Mouse (Mus musculus) cerebellum, adult 2 months (tissue): Measurements from ENCODE around the gene Trim2. TPM values are rescaled to one million over a fixed set of nuclear protein-coding genes. Genes with fewer than 3 reads are reported as not detected.
A peak's percentile ranks its signal among the peaks of the same experiment; 100 is the strongest.

Experiments
- DNase-seq, 2 experiments: peaks; one replicate each; pipeline ENCODE4 v3.0.0; 2021
- H3K27ac ChIP-seq: fragments of 200-500 bp; 2 replicates; pipeline ENCODE4 v1.5.1; 2012; ENCODE audit warnings: low read length, control low read depth, inconsistent platforms; ENCODE audit not compliant: insufficient read depth
- H3K27me3 ChIP-seq: fragments of 200-500 bp; 2 replicates; pipeline ENCODE4 v1.6.1; 2012; ENCODE audit warnings: inconsistent platforms, mild to moderate bottlenecking, low read length, moderate library complexity; ENCODE audit not compliant: control insufficient read depth, insufficient read depth
- H3K4me1 ChIP-seq: fragments of 200-500 bp; 2 replicates; pipeline ENCODE4 v1.6.1; 2011; ENCODE audit warnings: low read length; ENCODE audit not compliant: control insufficient read depth, insufficient read depth
- H3K4me3 ChIP-seq: fragments of 200-500 bp; replicated peaks from 2 replicates; pipeline ENCODE3; 2011; ENCODE audit warnings: mild to moderate bottlenecking, low read depth, low read length, control low read depth; ENCODE audit not compliant: insufficient read depth
- CTCF ChIP-seq: fragments of 200-500 bp; IDR thresholded peaks from 2 replicates; pipeline ENCODE4 v1.5.1; 2011; ENCODE audit warnings: low read depth, mild to moderate bottlenecking, control low read depth, low read length, moderate library complexity, borderline replicate concordance; ENCODE audit not compliant: insufficient read depth
- POLR2A ChIP-seq: fragments of 200-500 bp; IDR thresholded peaks from 2 replicates; pipeline ENCODE4 v1.6.1; 2011; ENCODE audit warnings: low read length, control low read depth, borderline replicate concordance; ENCODE audit not compliant: insufficient read depth
- WGBS: fragments of 180-500 bp; shearing (Covaris S2); methylation state at CpG from one replicate; pipeline ENCODE4 v1.1.7; 2018; 5-methylcytosine and 5-hydroxymethylcytosine counted together
- polyA plus RNA-seq: library from polyadenylated mRNA; depleted of rRNA; stranded (reverse); fragments of >200 nt; gene quantifications from 2 replicates; pipeline ENCODE4 v1.2.3, GENCODE M21; 2012

The Trim2 gene
- polyA plus RNA-seq, 1 experiment = 120 TPM

DNA sequence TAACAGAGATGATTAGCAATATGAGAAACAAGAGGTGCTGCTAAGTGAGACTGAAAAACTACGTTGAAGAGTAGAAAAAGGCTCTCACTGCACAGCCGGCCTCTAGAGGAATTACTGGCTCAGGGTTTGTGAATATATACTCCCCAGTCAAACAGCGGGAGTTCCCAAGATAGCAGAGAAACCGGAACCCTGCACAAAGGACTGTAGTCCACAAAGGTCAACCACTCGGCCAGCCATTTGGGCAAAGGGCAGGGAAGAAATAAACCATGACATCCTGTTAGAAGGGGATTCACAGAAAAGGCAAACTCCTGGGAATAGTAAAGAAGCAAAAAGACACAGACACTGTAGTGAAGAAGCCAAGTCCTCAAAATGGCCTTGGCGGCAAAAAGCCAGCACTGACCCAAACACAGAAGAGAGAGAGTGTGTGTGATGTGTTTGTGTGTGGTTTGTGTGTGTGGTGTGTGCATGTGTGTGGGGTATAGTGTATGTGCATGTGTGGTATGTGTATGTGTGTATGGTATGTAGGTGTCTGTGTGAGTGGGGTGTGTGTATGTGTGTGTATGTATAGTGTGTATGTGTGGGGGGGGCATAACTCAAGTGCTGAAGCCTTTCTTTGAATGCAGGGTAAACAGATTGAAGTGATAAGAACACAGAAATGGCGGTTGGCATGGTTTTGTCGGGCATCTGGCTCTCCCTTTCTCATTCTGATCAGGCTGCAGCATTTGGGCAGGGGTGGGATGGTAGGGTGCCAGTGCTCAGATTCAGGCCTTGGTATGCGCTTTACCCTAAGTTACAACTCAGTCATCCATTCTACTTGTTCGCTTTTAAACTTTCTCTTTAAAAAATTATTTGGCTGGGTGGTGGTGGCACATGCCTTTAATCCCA, 71.0 kb downstream of the Trim2 start:
- Histone ChIP-seq H3K27ac (no peak overlapping the region), H3K4me1 (peaks cover 6% of the 10 kb centered on the region), H3K4me3 (no peak overlapping the region), H3K27me3 (no peaks in the 10 kb centered on the region)
- no peak for DNase-seq
- TF ChIP-seq CTCF (no peak), POLR2A (no peak)
- WGBS = 63% methylated on average over 10 of the region's 10 CpGs

DNA sequence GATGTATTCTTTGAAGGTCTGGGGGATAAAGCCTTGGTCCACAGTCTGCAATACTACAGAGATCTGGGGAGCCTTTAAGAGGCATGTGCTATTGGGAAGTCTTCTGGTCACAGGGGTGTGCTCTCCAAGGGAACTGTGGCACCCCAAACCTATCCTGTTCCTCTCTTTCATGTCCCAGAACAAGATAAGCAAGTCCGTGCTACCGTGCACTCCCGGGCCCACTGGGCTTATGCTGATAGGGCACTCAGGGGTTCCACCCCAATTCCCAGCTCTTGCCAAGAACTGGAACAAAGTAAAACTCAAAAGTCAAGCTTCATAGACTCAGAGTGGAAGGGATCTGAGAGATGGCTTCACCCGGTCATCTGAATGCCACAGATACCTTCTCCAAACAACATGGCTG, 72.1 kb downstream of the Trim2 start:
- DNase-seq = no peak
- Histone ChIP-seq H3K27ac (no peak overlapping the region), H3K4me1 (peaks cover 7% of the 10 kb centered on the region), H3K4me3 (no peak overlapping the region), H3K27me3 (no peaks in the 10 kb centered on the region)
- 92% methylated on average over 4 of the region's 4 CpGs for WGBS
- TF ChIP-seq CTCF (no peak), POLR2A (no peak)

DNA sequence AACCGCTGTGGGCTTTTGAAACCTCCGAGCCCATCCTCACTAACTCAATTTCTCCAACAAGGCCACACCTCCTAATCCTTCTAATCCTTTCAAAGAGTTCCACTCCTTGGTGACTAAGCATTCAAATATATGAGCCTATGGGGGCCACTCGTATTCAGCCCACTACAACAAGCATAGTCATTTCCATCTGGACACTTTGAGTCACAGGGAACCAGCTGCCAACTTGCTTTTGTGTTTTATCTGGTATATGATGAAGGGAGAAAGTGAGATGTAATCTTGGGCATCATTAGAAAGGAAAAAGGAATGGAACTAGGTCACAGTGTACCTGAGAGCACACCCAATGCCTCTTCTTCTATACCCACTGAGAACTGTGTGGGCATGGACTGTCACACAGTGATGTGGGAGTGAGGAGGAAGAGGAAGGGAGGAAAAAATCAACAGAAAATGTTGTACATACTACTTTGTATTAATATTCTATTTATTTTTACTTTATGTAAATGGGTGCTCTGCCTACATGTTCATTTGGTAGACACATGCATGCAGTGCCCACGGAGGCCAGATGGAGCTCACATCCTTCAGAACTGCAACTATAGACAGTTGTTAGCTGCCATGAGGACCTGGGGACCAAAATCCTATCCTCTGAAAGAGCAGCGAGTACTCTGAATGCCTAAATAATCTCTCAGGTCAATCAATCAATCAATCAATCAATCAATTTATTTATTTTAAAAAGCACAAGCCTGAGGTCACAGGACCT, 72.8 kb downstream of the Trim2 start:
- Histone ChIP-seq H3K27me3 (no peaks in the 10 kb centered on the region), H3K27ac (no peak overlapping the region), H3K4me1 (peaks cover 7% of the 10 kb centered on the region), H3K4me3 (no peak overlapping the region)
- TF ChIP-seq CTCF (no peak), POLR2A (no peak)
- WGBS = 92% methylated on average over 5 of the region's 5 CpGs
- DNase-seq = no peak

DNA sequence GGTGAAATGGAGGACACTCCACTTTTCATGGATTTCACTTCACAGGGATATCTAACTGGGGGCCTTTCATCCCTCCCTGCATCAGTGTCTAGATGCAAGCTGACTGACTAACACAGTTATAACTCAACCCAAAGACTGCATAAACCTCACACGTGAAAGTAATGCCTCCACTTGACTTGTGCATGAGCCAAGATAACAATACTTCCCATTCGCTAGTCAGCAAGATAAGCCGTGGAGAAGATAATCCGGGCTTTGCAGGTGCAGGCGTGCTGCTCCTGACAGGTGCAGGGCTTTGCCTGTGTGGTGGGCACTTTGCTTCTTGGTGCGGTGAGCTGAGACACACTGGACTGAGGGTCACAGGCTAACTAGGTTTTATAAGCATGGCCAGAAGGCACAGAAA, 74.4 kb downstream of the Trim2 start:
- TF ChIP-seq CTCF = no peak
- TF ChIP-seq POLR2A = no peak
- WGBS = 78% methylated on average over 6 of the region's 6 CpGs
- no peak for DNase-seq
- no peaks in the 10 kb centered on the region for H3K27me3 ChIP-seq
- no peak overlapping the region for H3K4me3 ChIP-seq
- peaks cover 9% of the 10 kb centered on the region for H3K4me1 ChIP-seq
- no peak overlapping the region for H3K27ac ChIP-seq

DNA sequence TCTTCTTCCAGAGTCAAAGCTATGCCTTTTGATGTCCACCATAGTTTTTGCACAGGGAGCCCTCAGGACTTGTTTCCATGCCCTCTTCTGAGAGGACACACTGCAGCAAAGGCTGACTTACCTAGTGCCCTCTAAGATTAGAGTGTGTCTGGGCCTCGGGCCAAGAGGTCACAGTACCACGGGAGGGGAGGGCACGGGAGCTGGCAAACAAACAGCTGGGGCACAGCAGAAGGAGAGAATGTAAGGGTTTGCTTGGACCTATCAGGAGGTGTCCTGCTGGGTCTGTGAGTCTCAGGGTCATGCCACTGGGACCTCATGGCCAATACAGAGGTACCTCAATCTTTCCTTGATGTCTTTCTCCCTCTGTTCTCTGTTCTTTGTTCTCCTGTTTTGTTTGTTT, 75.7 kb downstream of the Trim2 start:
- Histone ChIP-seq H3K4me3 (no peak overlapping the region), H3K27ac (no peak overlapping the region), H3K27me3 (no peaks in the 10 kb centered on the region), H3K4me1 (peaks cover 9% of the 10 kb centered on the region)
- no peak for DNase-seq
- TF ChIP-seq POLR2A (no peak), CTCF (no peak)
- WGBS = 19% methylated on average over 3 of the region's 3 CpGs

DNA sequence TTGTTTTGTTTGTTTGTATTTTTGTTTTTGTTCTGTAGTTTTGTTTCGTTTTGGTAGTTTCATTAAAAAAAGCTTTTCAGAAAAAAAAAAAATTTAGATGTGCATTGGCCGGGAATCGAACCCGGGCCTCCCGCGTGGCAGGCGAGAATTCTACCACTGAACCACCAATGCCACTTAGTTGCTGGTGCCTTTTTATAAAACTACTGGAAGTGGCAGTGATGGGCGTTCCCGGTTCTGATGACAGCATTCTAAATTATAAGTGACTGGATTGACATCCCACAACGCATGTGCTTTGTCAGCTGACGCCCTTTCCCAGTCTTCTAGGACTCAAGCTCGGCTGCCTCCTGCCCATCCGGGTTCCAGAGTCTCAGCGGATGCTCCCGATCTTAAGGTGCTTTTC, 77.8 kb downstream of the Trim2 start:
- 33% methylated on average over 15 of the region's 15 CpGs for WGBS
- Histone ChIP-seq H3K27ac (no peak overlapping the region), H3K27me3 (no peaks in the 10 kb centered on the region), H3K4me1 (peaks cover 9% of the 10 kb centered on the region), H3K4me3 (no peak overlapping the region)
- TF ChIP-seq POLR2A = no peak
- TF ChIP-seq CTCF = no peak
- peak; percentile 38 to 49 for DNase-seq

DNA sequence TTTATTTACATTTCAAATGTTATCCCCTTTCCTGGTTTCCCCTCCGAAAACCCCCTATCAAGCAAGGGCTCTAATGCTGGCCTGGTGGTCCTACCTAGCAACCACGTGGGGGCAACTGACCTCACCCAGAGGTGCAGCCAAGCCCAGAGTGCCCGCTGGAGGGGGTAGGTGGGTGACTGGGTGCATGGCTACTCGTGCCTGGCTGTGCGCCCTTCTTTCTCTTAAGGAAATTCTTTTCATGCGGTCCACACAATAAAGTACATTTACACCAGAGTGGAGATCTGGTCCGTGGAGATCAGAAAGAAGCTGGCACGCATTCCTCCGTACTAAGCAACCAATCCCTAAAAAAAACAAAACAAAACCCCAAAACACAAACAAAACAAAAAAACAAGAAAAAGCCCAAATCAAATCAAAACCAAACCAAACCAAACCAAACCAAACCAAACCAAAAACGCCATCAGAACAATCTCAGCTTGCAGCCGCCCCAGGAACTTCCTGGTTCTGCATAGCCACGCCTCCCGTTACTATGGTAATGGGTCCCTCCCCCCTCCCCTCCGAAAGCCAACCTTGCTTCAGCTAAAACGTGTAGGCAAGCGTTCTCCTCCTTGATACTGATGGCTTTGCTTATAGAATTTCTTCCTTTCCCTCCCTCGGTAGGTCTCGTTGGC, 78.3 kb downstream of the Trim2 start:
- WGBS = 3% methylated on average over 18 of the region's 18 CpGs
- Histone ChIP-seq H3K4me3 (peak overlapping the region; percentile 53), H3K4me1 (peaks cover 9% of the 10 kb centered on the region), H3K27me3 (no peaks in the 10 kb centered on the region), H3K27ac (no peak overlapping the region)
- peak; percentile 42 to 56 for DNase-seq
- TF ChIP-seq POLR2A (no peak), CTCF (no peak)
